Mouse (Mus musculus) liver, adult 2 months (tissue): ENCODE results near the gene Pex6.

Experiments used
- CTCF ChIP-seq: fragments of 200-500 bp; IDR thresholded peaks from 2 replicates; pipeline ENCODE4 v1.5.1; 2011; ENCODE audit warnings: low read depth, low read length, control low read depth
- POLR2A ChIP-seq: fragments of 200-500 bp; IDR thresholded peaks from 2 replicates; pipeline ENCODE4 v1.6.1; 2011; ENCODE audit warnings: low read length, control low read depth; ENCODE audit not compliant: insufficient read depth; ENCODE audit errors: extremely low read depth

DNA sequence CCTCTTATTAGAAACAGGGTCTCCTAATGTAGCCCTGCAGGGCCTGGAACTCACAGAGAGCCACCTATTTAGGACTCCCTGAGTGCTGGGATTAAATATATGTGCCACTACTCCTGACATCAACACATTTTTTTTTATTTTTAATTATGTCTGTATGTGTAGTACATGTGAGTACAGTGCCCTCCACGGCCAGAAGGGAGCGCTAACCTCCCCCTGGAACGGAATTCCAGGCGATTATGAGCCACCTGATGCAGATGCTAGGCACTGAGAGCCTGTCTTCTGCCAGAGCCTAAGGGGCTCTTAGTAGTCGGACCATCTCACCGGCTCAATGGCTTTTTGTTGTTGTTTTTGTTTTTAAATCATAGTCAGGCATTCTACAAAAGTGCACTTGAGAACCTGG is 16.8 kb downstream of the Pex6 start:
- TF ChIP-seq CTCF (peak; percentile 76), POLR2A (peak; percentile 6; the same call in 1 of the 2 replicates)
